Mouse (Mus musculus): ENCODE results near the gene Acox2. TPM values are rescaled to one million over a fixed set of nuclear protein-coding genes. Genes with fewer than 3 reads are reported as not detected.

The Acox2 gene
- not detected for total RNA-seq (2023)

GRCm38 (mm10) chr14:8259166-8259565 lies at the start of gene Acox2:
Gene Acox2 (minus strand): TSS chr14:8259353.

DNA sequence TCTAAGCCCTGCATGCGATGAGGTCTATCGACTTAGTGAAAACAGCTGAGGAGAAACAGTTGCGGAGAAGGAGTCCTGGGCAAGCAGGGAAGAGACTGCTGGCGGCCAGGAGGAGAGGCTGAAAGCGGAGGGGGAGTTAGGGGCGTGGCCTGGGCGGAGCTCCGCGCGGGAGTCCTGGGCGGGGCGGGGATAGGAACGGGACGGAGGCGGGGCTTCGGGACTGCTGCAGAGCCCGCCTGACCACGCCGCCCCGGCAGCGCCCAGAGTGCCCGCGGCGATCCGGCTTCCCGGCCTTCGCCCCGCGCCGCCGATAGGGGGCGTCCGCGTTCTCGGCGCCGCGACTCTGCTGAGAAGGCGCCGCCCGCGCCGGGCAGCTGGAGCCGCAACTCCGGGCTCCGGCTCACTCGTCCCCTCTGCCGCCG lies 45.3 kb downstream of the Acox2 start, which contains the start of gene Kctd6:
Kctd6 (plus strand) TSS at position 338 of the 422 bp plus-strand sequence.

Other genes with a start within 250 kb of the Acox2 start
- gene Rpp14, start 179.0 kb downstream of the Acox2 start, total RNA-seq (2023), result 10 to 100 TPM; 11.6 to 13.8 TPM
- gene Pxk, start 161.1 kb downstream of the Acox2 start, total RNA-seq (2023), result 10 to 100 TPM; 54.1 to 55.1 TPM
- gene Pdhb, start 86.3 kb downstream of the Acox2 start, total RNA-seq (2023), result 100 to 1,000 TPM; 124 to 150 TPM
- gene Kctd6, start 45.2 kb downstream of the Acox2 start, total RNA-seq (2023), result 10 to 100 TPM; 11.2 to 13.1 TPM
- gene Fam107a, start 58.7 kb upstream of the Acox2 start, total RNA-seq (2023), result not detected
- not detected for gene Oit1, start 119.4 kb upstream of the Acox2 start, total RNA-seq (2023)